Mouse (Mus musculus) ovary, postnatal 14 days (tissue): ENCODE measurements around the gene Micall1.

ENCODE experiments used
- DNase-seq: peaks from one replicate; pipeline ENCODE4 v3.0.0; 2022; ENCODE audit warnings: low spot score

The Micall1 gene

DNA sequence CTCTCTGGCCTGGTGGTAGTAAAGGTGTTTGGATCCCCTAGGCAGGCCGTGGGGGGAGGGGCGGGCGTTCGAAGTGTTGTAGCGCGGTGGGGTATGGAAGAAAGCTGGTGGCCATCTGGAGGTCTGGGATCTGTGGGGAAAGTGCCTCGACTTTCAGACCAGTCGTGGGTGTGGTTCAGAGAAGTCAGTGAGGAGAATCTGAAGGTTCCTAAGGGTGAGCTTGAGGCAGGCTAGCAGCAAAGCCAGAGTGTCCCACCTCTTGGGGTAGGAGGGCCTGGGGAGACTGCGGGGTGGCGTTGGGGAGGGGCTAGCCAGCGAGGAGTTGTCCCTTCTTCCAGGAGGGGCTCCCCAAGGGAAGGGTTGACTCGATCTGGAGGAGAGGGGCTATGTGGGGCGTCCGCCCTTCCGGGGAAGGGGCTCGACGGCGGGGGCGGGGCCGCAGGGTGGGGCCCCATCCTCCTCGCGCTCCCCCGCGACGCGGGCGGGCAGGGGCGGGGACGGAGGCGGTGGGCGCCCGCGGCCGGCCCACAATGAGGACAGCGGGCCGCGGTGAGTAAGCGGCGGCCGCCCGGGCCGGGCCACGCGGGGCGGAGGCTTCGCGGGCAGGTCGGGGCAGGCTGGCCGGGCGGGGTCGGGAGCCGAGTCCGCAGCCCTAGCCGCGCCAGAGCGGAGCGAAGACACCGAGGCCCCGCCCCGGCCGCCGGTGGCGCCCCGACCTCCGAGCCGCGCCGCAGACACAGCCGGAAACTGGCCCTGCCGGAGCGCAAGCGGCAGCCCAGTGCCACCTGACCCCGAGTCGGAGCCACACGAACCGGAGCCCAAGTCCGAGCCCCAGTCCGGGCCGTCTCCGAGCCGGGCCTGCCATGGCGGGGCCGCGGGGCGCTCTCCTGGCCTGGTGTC is at the start of gene Micall1:
Micall1 (plus strand) TSS at position 478 of the 900 bp plus-strand sequence.
- peak; percentile 57 for DNase-seq

DNA sequence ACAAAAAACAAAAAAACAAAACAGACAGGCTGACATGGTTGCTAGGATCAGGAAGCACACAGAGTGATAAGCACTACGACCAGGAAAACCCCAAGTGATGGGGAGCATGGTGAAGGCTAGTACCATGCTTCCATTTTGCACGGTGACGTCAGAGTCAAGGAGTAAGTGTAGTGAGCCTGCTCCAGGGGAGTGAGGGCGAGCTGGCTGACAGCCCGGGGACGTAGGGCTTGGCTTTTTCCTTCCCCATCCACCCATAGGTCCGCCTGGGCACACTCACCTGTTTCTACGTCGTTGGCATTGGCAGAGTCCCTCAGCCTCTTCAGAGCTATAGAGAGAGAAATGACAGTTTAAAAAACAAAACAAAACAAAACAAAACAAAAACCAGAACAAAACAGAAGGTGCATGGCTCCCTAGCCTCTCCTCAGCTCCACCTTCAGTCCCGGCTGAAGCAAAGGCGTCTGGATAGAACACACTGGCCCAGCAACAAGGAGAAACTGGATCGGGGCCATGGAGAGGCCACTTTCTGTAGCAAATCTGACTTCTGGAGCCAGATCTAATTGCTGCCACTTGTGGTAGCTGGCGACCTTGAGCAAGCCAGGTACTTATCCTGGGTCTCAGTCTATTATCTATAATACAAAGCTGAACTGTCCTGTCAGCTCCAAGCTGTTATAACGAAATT is 47.7 kb upstream of the Micall1 start:
- no peak for DNase-seq

DNA sequence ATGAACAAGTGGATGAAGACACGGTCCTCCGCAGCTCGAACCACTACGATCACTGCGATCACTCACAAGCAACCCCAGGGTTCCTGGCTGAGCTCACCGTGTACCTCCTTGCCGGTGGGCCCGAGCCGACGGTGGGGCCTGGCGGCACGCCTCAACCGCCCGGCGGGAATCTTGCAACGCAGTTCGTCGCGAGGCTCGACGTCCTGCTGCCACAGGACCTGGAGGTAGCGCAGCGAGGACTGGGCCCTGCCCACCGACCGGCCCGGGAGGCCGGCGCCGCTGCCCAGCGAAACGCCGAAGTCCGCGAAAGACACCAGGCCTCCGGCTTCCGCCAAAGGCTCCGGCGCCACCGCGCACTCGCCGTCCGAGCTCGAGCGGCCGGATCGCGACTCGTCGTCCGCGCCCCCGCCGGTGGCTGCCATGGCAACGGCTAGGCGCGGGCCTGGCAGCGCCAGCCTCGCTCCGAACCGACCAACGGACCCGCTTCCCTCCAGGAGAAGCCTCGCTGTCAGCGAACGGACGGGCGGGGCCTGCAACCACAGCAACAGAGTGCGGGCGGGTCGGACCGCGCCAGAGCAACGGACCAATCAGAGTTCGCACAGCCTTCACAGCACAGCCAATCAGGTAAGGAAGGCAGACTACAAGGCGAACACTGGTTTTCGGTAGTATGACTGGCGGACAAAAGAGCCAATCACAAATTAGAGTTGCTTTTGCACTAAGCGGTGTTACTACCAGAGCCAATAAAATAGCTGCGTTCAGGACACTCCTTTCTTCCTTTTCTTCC is 46.1 kb upstream of the Micall1 start, which contains the start of gene Ankrd54:
Ankrd54 (minus strand) TSS at position 518 of the 784 bp plus-strand sequence.
- peak; percentile 88 for DNase-seq

DNA sequence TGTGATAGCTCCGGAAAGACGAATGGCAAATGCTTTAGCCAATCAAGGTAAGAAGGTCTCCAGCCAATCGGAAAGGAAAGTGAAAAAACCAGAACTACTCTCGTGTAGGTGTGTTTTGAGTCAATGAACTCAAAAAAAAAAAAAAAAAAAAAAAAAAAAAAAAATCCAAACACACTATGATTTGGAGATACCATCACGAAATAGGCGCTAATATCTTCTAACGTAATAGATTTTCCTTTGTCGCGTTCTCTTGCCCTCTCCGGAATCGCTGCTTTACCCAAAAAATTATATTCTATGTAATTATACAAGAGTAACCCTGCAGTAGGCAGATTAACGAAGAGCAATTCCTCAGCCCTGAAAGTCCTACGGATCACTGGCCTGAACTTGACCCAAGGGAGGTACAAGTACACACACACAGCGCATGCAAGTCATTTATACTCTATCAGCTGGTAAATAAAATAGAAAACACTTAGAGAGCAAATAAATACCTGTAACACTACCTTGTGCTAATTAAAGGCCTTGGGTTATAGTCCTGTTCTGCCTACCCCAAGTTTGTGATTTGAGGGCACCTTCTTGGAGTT is 45.4 kb upstream of the Micall1 start:
- no peak for DNase-seq

DNA sequence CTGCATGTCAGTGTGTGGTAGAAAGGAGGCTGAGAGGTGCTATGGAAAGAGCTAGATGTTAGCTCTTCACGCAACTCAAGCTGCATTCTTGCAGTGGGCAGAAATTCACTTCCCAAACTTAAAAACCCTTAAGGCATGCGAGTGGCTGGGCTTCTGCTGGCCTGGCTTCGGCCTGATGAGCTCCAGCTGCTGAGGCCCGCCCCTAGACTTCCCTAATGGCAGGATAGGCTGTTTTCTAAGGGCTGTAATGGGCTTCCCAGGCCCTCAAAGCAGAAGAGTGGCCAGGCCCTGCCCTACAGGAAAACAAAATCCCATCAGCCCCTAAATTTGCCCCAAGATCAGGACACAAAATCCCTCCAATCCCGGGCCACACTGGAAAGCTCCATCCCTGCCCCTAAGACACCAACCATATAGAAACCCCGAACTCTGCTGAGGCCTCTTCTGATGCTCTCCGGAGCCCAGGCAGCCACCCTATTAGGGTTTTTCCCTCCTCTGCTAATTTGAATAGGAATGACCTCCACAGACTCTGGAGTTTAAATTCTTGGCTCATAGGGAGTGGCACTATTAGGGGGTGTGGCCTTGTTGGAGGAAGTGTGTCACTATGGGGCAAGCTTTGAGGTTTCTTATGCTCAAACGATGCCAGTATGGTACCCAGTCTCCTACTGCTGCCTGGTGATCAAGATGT is 43.5 kb upstream of the Micall1 start:
- no peak for DNase-seq

DNA sequence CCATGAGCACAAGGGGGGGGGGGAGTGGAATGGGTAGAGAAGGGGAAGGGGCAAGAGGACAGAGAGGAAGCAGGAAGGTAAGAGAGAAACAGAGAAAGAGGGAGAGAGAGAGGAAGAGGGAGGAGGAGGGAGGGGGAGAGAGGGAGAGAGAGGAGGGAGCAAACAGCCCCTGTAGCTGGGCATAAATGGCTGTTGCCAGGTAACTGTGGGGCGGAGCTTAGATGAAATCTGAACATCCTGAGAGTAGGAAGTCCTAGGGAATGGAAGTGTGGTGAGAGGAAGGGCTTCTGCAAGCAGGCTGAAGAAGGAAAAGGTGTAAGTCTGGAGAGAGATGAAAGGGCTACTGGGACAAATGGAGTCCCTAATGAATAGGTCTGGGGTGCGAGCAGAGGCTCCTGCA is 42.4 kb upstream of the Micall1 start:
- no peak for DNase-seq

DNA sequence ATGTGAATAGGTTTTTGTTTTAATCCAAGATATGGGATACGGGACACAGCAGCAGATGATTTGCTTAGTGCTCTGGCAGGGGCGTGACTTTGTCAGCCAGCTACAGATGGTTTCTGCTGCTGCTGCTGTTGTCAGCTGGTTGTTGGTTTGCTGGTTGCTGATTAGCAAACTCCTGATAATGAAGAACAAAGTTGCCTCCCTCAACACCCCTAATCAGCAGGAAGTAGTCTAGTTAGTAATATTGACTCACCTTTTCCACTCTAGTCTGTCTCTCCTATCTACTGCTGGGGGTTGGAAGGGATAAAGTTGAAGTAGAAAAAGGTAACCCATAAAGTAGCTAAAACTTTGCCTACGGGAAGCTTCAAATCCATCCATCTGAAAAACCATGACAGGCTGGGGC is 41.1 kb upstream of the Micall1 start:
- no peak for DNase-seq

DNA sequence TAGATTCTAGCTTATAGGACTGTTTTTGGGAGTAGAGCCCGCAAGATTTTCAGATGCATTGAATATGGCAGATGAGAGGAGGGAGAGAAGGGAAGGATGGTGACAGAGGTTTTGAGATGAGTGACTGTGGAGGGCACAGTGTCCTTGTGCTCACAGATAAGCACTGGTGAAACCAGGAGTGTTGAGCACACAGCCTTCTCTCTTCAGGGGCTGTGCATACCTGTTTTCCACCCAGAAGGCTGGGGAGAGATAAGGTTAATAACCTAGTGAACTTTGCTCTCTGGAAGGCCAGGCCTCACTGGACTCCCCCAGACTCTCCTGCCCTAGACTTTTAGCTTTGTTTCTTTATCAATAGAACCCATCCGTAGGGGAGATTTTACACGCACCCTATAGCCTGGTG is 40.3 kb upstream of the Micall1 start:
- no peak for DNase-seq

DNA sequence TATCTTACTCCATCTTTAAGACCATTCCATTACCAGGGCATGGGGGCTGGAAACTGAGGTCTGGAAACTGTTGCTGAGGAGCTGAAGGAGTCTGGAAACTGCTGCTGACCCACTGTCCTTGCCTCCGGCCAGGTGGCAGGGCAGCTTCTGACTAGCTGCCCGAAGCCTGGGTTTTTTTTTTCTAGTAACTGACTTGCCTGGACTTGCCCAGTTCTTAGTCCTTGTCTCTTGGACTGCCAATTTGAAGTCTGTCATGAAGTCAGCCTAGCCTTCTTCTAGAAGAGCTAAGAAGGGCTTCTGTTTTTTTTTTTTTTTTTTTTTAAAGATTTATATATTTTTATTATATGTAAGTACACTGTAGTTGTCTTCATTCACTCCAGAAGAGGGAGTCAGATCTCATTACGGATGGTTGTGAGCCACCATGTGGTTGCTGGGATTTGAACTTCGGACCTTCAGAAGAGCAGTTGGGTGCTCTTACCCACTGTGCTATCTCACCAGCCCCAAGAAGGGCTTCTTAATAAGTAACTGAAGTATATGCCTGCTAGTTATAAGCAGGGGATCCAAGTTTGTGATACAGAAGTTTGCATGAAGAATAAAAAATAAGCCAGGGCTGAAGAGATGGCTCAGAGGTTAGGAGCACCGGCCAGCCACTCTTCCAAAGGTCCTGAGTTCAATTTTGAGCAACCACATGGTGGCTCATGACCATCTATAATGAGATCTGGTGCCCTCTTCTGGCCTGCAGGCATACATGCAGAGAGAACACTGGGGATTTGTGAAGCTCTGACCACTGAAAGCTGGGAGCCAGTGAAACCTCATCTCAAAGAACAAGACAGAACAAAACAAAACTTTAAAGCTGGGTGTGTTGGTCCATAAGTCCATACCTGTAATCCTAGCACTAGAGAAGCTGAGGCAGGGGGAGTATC is 37.3 kb upstream of the Micall1 start:
- no peak for DNase-seq

DNA sequence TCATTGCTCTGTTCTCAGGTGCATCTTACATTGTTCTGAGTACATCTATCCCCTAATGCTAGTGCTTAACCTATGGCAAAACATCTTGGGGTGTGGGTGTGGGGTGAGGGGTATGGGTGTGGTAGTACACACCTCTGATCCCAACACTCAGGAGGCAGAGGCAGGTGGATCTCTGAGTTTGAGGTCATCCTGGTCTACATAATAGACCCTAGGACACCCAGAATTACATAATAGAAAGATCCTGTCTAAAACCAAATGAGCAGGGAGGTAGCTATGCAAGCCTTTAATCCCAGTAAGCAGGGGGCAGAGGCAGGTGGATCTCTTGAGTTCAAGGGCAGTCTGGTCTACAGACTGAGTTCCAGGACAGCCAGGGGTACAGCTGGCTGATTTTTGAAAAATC is 34.9 kb upstream of the Micall1 start:
- no peak for DNase-seq

DNA sequence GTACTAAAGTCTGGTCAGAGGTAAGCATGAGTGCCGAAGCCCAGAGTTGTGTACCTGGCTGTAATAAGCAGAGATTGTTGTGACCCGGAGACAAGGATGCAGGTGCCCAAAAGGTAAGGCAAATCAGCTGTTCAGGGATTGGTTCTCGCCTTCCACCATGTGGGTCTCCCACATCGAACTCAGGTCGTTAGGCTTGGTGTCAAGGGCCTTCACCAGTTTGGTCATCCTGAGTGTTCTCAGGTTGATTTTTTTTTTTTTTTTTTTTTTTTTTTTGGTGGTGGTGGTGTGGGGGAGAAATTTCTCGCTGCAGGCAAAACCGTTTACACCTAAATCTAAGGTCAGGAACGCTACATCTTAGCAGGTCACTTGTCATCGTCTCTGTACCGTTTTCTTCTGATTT is 34.3 kb upstream of the Micall1 start:
- no peak for DNase-seq

DNA sequence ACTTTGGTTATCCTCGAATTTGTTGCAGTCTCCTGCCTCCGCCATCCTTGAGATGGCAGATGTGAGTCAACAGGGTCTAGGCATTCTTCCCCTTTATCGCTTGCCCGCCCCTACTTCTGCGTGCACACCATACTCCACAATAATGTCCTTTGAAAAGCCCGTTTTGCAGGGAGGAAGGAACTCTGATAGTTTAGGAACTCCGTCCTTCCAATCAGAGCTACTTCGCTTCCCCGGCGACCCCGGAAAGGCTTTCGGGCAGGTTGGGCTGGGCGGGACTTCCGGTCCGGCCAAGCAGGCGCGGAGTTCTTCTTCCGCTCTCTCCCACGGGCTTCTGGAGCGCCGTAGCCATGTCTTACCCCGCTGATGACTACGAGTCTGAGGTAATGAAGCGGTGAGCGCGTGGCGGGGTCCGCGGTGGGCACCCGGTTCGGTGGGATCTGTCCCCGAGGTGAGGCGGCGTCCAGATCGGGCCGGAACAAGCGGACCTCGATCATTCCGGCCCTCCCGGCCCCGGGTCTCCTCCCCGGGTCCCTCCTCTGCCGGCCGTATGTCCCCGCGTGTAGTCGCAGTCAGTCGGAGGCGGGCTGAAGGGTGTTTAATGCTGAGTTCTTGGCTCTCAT is 33.7 kb upstream of the Micall1 start, which contains the start of gene Eif3l:
Eif3l (plus strand) TSS at position 267 of the 620 bp plus-strand sequence.
- DNase-seq, result peak; percentile 81

DNA sequence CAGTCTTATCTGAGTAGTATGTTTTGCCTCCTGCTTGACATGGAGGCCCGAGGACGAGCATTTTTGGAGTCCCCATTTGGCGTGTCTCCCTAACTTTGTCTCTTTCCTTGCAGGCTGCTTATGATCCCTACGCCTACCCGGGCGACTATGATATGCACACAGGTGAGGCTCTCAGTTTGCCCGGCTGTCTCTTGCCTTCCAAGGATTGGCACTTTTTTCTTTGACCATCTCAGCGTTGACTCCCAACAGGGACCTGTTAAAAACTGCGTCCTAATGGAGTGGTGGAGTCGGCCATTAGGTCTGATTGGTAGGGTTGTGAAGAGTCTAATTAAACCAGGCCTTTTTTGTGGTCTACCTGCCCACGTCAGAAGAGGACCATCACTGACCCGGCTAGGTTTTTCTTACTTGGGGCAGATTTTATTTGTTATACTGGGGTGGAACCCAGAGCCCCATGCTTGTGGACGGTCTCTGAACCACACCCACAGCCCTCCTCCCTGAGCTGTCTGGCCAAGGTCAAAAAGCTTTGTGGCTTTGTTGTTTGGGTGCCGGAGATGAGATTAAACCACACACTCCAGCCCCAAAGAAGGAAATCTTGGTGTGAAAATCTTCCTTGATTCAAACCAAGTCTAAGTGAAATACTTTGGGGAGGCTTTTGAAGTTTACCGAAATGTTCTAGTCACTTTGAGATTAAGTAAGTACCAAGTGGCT is 32.9 kb upstream of the Micall1 start:
- no peak for DNase-seq

DNA sequence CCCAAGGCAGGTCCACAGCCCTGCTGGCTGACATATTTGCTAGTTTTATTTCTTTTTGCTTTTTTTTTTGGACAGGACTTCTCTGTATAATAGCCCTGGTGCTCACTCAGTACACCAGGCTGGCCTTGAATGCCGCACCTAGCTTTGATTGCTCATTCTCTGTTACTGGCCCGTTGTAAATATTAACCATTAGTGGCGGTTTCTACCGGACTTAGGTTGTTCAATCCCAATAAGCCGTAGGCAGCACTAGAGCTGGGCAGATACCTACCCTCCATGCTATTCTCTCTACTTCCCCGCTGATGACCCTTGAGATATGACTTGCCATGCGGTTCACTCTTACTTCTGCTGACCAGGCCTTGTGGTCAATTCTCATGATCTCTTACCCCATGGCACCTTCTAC is 29.1 kb upstream of the Micall1 start:
- no peak for DNase-seq

DNA sequence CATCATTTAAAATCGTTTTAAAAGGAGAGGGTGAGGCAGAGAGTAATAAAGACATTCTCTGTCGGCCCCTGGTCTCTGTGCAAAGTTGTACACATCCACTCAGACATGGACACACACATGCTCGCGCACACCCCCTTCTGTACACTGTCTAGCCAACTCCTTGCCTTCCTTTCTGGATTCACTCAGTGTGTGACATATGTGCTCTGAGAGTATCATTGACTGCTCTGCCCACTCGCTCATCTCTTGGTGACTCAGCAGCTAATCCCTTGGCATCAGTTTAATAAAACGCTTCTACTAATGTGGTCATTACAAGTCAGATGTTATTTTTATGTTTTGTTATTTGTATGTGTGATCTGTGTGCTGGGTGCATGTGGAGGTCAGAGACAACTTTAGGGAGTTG is 16.4 kb upstream of the Micall1 start:
- no peak for DNase-seq

DNA sequence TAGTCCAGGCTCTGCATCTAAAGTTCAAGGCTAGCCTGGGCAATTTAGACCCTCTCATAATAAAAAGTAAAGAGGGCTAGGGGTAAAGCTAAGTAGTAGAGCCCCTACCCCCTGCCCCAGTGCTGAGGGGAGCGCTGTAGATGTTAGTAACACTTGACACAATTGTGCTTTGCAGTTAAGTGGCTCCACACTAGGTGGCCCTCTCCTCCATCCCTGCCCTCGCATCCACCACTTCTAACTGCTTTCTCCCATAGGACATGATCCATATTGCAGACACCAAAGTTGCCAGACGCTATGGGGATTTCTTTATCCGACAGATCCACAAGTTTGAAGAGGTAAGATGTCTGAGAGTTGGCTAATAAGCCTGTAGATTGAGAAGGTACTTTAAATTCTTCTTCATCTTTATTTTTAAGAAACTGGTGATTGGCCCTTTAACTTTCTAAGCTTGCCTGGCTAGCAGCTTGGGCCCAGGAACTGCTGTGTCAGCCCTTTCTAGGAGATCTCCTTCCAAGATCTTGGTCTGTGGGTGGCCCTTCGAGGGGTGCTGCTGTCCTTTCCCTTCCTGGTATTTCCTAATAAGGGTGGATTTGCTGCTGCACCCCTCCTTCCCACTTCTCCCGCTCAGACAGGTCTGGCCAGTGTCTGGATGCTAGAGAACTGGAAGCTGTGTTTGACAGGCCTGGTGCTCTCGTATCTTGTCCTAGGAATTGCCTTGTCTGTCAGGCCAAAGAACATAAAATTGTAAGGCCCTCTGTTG is 15.4 kb upstream of the Micall1 start:
- no peak for DNase-seq

DNA sequence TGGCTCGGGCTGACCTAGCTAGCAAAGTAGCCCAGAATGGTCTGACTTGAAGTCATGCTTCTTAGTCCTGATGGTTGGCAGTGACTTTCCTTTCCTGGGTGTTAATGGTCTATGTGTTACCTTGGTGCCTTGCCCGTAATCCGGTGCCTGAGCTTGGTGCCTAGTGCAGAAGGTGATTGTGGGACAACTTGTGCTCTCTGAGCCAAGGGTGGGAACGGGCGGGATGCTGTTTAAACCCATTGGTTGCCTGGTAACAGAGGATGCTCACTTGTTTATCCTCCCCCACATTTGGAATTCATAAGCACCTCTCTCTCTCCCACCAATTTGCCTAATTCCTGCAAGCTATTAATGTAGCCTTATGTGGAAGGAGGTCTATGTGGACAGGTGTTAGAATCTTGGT is 13.2 kb upstream of the Micall1 start:
- no peak for DNase-seq

DNA sequence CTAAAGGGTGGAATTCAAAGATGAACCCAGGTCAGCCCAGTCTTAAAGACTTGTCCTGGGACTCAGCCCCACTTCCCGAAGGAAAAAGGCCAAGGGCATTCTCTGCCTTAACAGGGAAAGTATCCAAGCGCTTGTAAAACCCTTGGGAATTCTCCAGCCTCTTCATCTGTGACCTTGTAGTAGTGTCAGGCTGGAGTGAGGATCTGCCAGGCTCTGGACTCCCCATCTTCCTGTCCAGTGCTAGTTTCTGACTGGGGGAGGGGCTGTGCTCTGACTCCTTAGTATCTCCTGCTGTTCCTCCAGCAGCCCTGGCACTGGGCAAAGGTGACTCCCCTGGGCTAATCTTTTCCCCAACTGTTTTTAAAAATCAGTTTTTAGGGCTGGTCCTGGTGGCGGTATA is 12.1 kb upstream of the Micall1 start:
- no peak for DNase-seq

DNA sequence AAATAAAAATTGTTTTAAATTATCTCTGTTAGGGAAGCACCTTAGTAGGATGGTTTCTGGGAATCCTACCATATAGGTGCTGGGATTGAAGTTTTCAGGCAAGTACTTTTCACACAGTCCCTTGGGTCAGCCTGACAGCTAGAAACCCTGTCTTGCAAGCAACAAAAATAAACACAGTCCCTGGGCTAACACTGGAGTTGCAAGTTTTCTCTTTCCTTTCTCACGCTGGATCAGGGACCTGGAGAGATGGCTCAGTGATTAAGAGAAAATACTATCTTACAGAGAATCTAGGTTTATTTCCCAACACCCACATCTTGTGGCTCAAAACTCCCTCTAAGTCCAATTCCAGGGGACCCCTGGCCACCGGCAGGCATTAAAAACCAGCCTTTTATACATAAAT is 11.6 kb upstream of the Micall1 start:
- DNase-seq, result no peak
